Mouse (Mus musculus) adrenal gland, adult 2 months (tissue): ENCODE results near the gene Tomt. TPM values are rescaled to one million over a fixed set of nuclear protein-coding genes. Genes with fewer than 3 reads are reported as not detected.

Source experiments
- DNase-seq: peaks from one replicate; pipeline ENCODE4 v3.0.0; 2021
- microRNA-seq, 2 experiments: library from miRNA; unstranded; fragments of <30 nt; microRNA quantifications; one replicate each; pipeline ENCODE4 v1.2.0; 2021
- polyA plus RNA-seq: library from polyadenylated mRNA; depleted of rRNA; stranded (reverse); fragments of >200 nt; gene quantifications from 2 replicates; pipeline ENCODE4 v1.2.3, GENCODE M21; 2012; rRNA removed
- total RNA-seq, 2 experiments: library from RNA; stranded (reverse); gene quantifications; 2 replicates each; pipeline ENCODE4 v1.2.3; 2021

The Tomt gene
- total and polyA plus RNA-seq, 3 experiments, result not detected

DNA sequence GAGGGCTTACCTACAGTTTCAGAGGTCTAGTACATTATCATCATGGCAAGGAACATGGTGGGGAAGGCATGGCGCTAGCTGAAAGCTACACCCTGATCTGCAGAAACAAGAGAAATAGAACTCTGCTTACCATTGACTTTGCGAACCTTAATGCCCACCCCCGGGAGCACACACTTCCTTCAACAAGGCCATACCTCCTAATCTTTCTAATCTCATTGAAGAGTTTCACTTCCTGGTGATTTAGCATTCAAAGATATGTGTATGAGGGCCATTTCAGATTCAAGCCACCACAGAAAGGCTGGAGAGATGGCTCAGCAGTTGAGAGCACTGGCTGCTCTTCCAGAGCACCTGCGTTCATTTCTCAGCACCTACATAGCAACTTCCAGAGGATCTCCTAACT, 49.1 kb downstream of the Tomt start, which contains the start of gene Folr2:
Gene Folr2, minus strand, starts transcription at position 101 of the 400 bp plus-strand sequence.
- no peak for DNase-seq

DNA sequence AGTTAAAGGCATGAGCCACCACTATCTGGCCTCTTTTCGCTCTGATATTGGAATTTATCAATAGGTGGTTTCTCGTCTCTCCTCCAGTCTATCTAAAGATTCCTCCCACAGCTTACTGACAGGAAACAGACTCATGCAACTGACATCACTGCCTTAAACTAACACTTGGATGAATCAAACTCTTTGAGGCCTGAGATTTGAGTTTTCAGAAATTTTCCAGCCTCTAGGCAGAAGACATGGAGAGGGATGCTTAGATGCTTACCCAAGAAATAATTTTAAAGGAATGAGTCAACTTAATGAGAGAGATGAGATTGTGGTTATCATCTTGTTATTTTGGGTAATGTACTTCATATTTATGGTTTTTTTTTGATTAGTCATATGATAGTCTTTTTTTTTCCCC, 52.3 kb downstream of the Tomt start:
- no peak for DNase-seq

DNA sequence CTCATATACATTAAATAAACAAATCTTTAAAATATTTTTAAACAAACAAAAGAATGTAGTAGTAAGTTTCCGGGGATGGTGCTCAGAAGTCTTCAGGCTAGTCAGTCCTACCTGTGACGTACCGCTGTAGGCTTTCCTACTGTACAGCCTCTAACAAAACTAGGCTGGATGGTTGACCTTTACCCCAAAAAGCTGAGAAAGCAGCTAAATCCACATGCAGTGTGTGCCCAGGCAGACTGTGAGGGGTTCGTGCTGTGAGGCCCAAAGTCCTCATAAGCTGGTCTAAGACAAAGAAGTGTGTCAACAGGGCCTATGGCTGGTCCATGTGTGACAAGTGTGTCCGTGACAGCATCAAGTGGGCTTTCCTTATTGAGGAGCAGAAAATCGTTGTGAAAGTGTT, 53.3 kb downstream of the Tomt start:
- DNase-seq, result no peak

DNA sequence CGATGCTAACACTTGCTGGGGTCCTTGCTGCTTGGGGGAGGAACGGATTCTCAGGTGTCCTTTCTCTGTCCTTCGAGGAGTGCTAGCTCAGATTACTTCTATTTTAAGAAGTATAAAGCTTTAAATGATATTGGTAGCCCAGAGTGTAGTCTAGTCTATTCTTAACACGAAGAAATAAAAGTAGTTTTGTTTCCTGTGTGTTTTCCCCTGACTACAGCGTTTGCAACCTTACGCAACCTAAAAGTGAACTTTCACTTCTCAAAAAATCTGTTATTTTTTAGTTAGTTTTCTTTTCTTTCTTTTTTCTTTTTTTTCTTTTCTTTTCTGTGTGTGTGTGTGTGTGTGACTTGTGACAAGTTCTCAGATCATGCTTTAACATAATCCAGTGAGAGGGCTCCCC, 54.5 kb downstream of the Tomt start:
- DNase-seq, result no peak

Small RNA genes within 50 kb of the gene (microRNA-seq; reads per million reads assigned to microRNA genes)
- 0 reads per million in 2 experiments for gene Gm22655

Other genes starting within 250 kb of the Tomt start
- gene Clpb, start 242.7 kb downstream of the Tomt start, total RNA-seq, result 10 to 100 TPM; 87.6 to 89.5 TPM
- 23.6 and 27.8 TPM in 2 replicates for gene Clpb, start 242.7 kb downstream of the Tomt start, polyA plus RNA-seq
- gene Phox2a, start 88.0 kb downstream of the Tomt start, total RNA-seq, result 10 to 100 TPM; 15.6 to 45.9 TPM
- 40.1 and 48.0 TPM in 2 replicates for gene Phox2a, start 88.0 kb downstream of the Tomt start, polyA plus RNA-seq
- gene Inppl1, start 68.1 kb downstream of the Tomt start, total RNA-seq, result 10 to 100 TPM; 81.2 to 90.1 TPM
- gene Inppl1, start 68.1 kb downstream of the Tomt start, polyA plus RNA-seq, result 139 and 142 TPM in 2 replicates
- 1 to 10 TPM; 3.2 to 4.5 TPM for gene Folr2, start 49.2 kb downstream of the Tomt start, total RNA-seq
- gene Folr2, start 49.2 kb downstream of the Tomt start, polyA plus RNA-seq, result 3.9 and 5.0 TPM in 2 replicates
- gene Anapc15, start 42.6 kb downstream of the Tomt start, total RNA-seq, result 10 to 100 TPM; 34.2 to 35.7 TPM
- 32.3 and 39.9 TPM in 2 replicates for gene Anapc15, start 42.6 kb downstream of the Tomt start, polyA plus RNA-seq
- gene Folr1, start 35.6 kb downstream of the Tomt start, total RNA-seq, result 10 to 100 TPM in 1 of 2 experiments, under 1 TPM in 1; 0.86 to 22.0 TPM
- gene Folr1, start 35.6 kb downstream of the Tomt start, polyA plus RNA-seq, result 1.3 and 2.6 TPM in 2 replicates
- gene Lamtor1, start 455 bp downstream of the Tomt start, total RNA-seq, result 100 to 1,000 TPM; 106 to 131 TPM
- gene Lamtor1, start 455 bp downstream of the Tomt start, polyA plus RNA-seq, result 298 TPM in 2 replicates
- 10 to 100 TPM; 11.7 to 17.3 TPM for gene Lrrc51, start 27.5 kb upstream of the Tomt start, total RNA-seq
- gene Lrrc51, start 27.5 kb upstream of the Tomt start, polyA plus RNA-seq, result 9.4 and 10.3 TPM in 2 replicates
- 100 to 1,000 TPM; 167 to 176 TPM for gene Numa1, start 27.8 kb upstream of the Tomt start, total RNA-seq
- gene Numa1, start 27.8 kb upstream of the Tomt start, polyA plus RNA-seq, result 89.3 and 96.6 TPM in 2 replicates
- 10 to 100 TPM in 1 of 2 experiments, 1 to 10 TPM in 1; 6.1 to 22.2 TPM for gene Il18bp, start 112.3 kb upstream of the Tomt start, total RNA-seq
- gene Il18bp, start 112.3 kb upstream of the Tomt start, polyA plus RNA-seq, result 15.5 and 18.2 TPM in 2 replicates
- gene Rnf121, start 159.1 kb upstream of the Tomt start, total RNA-seq, result 10 to 100 TPM; 28.5 to 36.9 TPM
- gene Rnf121, start 159.1 kb upstream of the Tomt start, polyA plus RNA-seq, result 12.3 and 12.8 TPM in 2 replicates
- gene Xndc1, start 159.2 kb upstream of the Tomt start, total RNA-seq, result 10 to 100 TPM; 11.8 to 12.0 TPM
- 22.3 and 29.9 TPM in 2 replicates for gene Xndc1, start 159.2 kb upstream of the Tomt start, polyA plus RNA-seq
- gene Xntrpc, start 159.4 kb upstream of the Tomt start, total RNA-seq, result under 1 TPM; 0.63 to 0.79 TPM
- 2.4 and 2.5 TPM in 2 replicates for gene Xntrpc, start 159.4 kb upstream of the Tomt start, polyA plus RNA-seq
- gene Trpc2, start 176.8 kb upstream of the Tomt start, total RNA-seq, result under 1 TPM in 1 of 2 experiments, not detected in 1; 0.35 TPM
- not detected in 2 replicates for gene Trpc2, start 176.8 kb upstream of the Tomt start, polyA plus RNA-seq
- gene Art1, start 195.4 kb upstream of the Tomt start, total RNA-seq, result not detected
- 0.28 TPM in 1 of 2 replicates, not detected in the other for gene Art1, start 195.4 kb upstream of the Tomt start, polyA plus RNA-seq
- not detected for gene Art5, start 203.1 kb upstream of the Tomt start, total RNA-seq
- 0.09 and 0.35 TPM in 2 replicates for gene Art5, start 203.1 kb upstream of the Tomt start, polyA plus RNA-seq
- not detected for gene Chrna10, start 210.5 kb upstream of the Tomt start, total RNA-seq
- 0.22 and 0.38 TPM in 2 replicates for gene Chrna10, start 210.5 kb upstream of the Tomt start, polyA plus RNA-seq